Mouse (Mus musculus): ENCODE results near the gene Ech1. TPM values are rescaled to one million over a fixed set of nuclear protein-coding genes. Genes with fewer than 3 reads are reported as not detected.
"Not testable (repeated sequence)": the region's sequence is repeated elsewhere in the genome, so short reads cannot be mapped to it uniquely, and the experiment has no call there.

Ech1 gene
- total RNA-seq, 1 experiment, result 64.1 TPM

DNA sequence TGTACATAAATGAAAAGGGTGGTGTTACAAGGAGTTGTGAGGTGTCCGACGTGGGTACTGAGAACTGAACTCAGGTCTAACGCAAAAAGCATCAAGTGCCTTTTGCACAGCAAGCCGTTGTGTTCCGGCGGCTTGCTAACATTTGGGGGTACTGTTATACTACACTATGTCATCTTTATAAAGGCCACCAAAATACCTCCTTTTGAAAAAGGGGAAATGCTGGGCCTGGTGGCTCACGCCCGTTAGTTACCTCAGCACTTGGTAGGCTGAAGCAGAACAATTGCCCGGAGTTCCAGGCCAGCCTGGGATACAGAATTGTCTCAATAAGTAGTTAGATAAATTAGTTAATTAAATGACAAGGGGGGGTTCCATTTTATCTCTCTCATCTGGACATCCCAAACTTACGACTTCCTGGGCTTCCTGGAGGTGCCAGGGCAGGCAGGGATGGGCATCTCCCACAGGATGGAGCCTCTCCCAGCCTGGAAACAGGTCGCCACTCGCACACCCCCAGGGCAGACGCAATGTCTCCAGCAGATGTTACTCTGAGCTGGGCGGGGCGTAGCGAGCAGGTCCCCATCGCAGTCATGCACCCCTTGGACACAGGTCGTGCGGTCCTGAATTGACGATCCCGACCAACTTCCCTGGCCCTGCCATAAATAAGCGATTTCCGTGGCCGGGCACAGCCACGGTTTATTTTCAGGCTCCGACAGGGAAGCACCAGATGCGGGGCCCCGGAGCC lies 41.9 kb downstream of the Ech1 start:
- no peak for DNase-seq (ENCODE audit: low read depth, low spot score)
- H3K4me1 ChIP-seq (ENCODE audit: control insufficient read depth in 2 of 2, insufficient read depth in 2 of 2, low read length in 2 of 2, poor library complexity in 1 of 2), result peaks cover 0 to 14% of the 10 kb centered on the region in 2 experiments; a peak in 1 of 4 replicates
- 0 out of 4 replicates have a peak overlapping the region, but pooled peaks have one; percentile 2 to 10 for H3K4me3 ChIP-seq (ENCODE audit: insufficient read depth in 1 of 2, low read depth in 1 of 2, low read length in 2 of 2, poor library complexity in 1 of 2, severe bottlenecking in 1 of 2)
- in situ Hi-C loops (cut with MboI; ENCODE audit: low sequenced_read_pairs in 2 of 2, unreplicated experiment in 2 of 2), result no loop called here
- TF ChIP-seq ZC3H11A (IDR thresholded peaks at IDR 0.05; ENCODE audit: borderline replicate concordance, low read depth, low read length) (no peak), CHD2 (IDR thresholded peaks at IDR 0.05; ENCODE audit: low read depth, low read length) (no peak), ZNF384 (IDR thresholded peaks at IDR 0.05; ENCODE audit: low read depth, low read length) (no peak), MAFK (IDR thresholded peaks at IDR 0.05; ENCODE audit: insufficient read depth, low read depth, low read length) (no peak), HCFC1 (IDR thresholded peaks at IDR 0.05; ENCODE audit: borderline replicate concordance, insufficient read depth, low read length) (no peak)
- no peaks in the 10 kb centered on the region for H3K9me3 ChIP-seq (ENCODE audit: control insufficient read depth, insufficient read depth, low read depth, low read length)
- no peak overlapping the region for H3K27ac ChIP-seq (ENCODE audit: insufficient read depth, low read depth, low read length, poor library complexity, severe bottlenecking)
- no peaks in the 10 kb centered on the region for H3K36me3 ChIP-seq (ENCODE audit: control insufficient read depth, insufficient read depth, low read length, poor library complexity, severe bottlenecking)
- peak overlapping the region; percentile 2; the same call in 1 of the 2 replicates for H3K9ac ChIP-seq (ENCODE audit: insufficient read depth, low read depth, low read length, poor library complexity, severe bottlenecking)

DNA sequence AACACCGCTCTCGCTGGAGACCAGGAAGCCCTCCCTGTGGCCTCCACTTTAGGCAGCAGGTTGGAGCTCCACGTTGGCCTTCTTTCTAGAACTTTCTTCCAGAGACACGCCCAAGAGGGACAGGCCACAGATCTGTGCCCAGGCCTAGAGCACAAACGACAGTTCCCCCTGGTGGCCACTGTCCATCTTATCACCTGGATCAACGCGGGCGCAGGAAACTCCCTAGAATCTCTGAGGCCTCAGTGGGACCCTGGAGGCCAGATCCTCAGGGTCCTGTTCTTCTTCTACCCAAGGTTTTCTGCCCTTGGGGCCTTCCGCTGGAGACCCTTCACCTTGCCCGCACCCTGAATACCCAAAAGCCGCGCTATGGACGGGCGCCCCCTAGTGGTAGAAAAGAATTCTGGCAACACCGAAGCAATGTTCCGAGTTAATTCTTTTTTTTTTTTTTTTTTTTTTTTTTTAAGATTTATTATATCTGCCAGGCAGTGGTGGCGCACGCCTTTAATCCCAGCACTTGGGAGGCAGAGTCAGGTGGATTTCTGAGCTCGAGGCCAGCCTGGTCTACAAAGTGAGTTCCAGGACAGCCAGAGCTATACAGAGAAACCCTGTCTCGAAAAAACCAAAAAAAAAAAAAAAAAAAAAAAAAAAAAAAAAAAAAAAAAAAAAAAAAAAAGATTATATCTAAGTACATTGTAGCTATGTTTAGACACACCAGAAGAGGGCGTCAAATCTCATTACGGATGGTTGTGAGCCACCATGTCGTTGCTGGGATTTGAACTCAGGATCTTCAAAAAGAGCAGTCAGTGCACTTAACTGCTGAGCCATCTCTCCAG lies 42.7 kb downstream of the Ech1 start:
- H3K27ac ChIP-seq (ENCODE audit: insufficient read depth, low read depth, low read length, poor library complexity, severe bottlenecking); H3K36me3 ChIP-seq (ENCODE audit: control insufficient read depth, insufficient read depth, low read length, poor library complexity, severe bottlenecking); H3K9me3 ChIP-seq (ENCODE audit: control insufficient read depth, insufficient read depth, low read depth, low read length); in situ Hi-C loops (cut with MboI; ENCODE audit: low sequenced_read_pairs in 2 of 2, unreplicated experiment in 2 of 2): not testable (repeated sequence)
- Histone ChIP-seq H3K9ac (ENCODE audit: insufficient read depth, low read depth, low read length, poor library complexity, severe bottlenecking) (peak overlapping the region; percentile 4; the same call in 1 of the 2 replicates), H3K4me1 (ENCODE audit: control insufficient read depth in 2 of 2, insufficient read depth in 2 of 2, low read length in 2 of 2, poor library complexity in 1 of 2) (peaks cover 0 to 14% of the 10 kb centered on the region in 2 experiments; a peak in 1 of 4 replicates), H3K4me3 (ENCODE audit: insufficient read depth in 1 of 2, low read depth in 1 of 2, low read length in 2 of 2, poor library complexity in 1 of 2, severe bottlenecking in 1 of 2) (0 out of 4 replicates have a peak overlapping the region, but pooled peaks have one; percentile 2 to 10)
- TF ChIP-seq ZNF384 (IDR thresholded peaks at IDR 0.05; ENCODE audit: low read depth, low read length), result peak; percentile 94
- DNase-seq (ENCODE audit: low read depth, low spot score), result peak; percentile 43

DNA sequence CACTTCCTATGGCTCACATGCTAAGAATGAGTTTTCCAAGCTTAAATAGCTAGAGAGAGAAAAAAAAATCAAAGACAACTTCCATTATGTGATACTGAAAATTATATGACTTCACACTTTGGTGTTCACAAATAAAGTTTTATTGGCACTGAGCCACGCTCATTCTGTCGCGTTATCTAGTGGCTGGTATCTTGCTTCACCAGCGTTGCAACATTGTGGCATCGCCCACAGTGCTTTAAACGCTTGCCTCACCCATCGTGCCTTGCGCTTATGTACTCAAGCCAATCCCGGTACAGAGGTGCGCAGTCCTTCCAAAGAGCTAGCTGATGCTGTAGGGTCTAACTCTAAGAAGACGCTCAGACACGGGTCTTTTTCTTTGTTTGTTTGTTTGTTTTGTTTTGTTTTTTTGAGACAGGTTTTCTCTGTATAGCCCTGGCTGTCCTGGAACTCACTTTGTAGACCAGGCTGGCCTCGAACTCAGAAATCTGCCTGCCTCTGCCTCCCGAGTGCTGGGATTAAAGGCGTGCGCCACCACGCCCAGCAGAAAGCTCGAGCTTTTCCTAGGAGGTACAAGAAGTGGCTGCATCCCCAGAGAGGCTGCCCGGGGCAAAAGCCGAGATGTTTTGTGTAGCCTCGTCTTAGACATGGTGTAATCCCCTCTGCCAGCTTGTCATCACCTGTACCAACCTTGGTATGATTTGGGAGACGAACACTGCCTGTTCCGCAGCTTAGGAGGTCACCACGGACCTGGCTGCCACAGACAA lies 46.1 kb downstream of the Ech1 start:
- in situ Hi-C loops (cut with MboI; ENCODE audit: low sequenced_read_pairs in 2 of 2, unreplicated experiment in 2 of 2), result no loop called here
- H3K36me3 ChIP-seq (ENCODE audit: control insufficient read depth, insufficient read depth, low read length, poor library complexity, severe bottlenecking), result no peaks in the 10 kb centered on the region
- H3K27ac ChIP-seq (ENCODE audit: insufficient read depth, low read depth, low read length, poor library complexity, severe bottlenecking), result no peak overlapping the region
- no peak overlapping the region for H3K4me3 ChIP-seq (ENCODE audit: insufficient read depth in 1 of 2, low read depth in 1 of 2, low read length in 2 of 2, poor library complexity in 1 of 2, severe bottlenecking in 1 of 2)
- DNase-seq (ENCODE audit: low read depth, low spot score), result no peak
- no peaks in the 10 kb centered on the region for H3K9me3 ChIP-seq (ENCODE audit: control insufficient read depth, insufficient read depth, low read depth, low read length)
- no peak overlapping the region for H3K9ac ChIP-seq (ENCODE audit: insufficient read depth, low read depth, low read length, poor library complexity, severe bottlenecking)
- peaks cover 0 to 4% of the 10 kb centered on the region in 2 experiments; a peak in 1 of 4 replicates for H3K4me1 ChIP-seq (ENCODE audit: control insufficient read depth in 2 of 2, insufficient read depth in 2 of 2, low read length in 2 of 2, poor library complexity in 1 of 2)
- no peak for TF ChIP-seq HCFC1 (IDR thresholded peaks at IDR 0.05; ENCODE audit: borderline replicate concordance, insufficient read depth, low read length)
- no peak for TF ChIP-seq CHD2 (IDR thresholded peaks at IDR 0.05; ENCODE audit: low read depth, low read length)

DNA sequence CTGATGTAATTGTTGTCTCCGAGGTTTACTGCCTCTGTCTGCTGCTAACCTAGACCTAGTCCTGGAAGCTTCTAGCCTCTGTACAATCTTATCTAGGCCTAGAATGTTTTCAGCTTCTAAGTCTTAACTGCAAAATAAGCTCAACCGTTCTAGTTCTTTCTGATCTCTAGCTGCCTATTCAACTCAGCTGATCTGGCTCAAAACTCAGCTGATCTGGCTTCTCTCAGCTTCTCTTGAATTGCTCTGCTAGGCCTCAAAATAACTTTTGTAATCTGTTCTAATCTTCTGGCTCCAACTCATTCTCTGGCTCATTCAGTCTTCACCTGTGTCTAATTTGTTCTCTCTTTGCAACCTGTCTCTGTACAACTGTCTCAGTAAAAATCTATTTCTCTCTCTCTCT lies 49.5 kb downstream of the Ech1 start:
- no peaks in the 10 kb centered on the region for H3K9me3 ChIP-seq (ENCODE audit: control insufficient read depth, insufficient read depth, low read depth, low read length)
- no peak overlapping the region for H3K9ac ChIP-seq (ENCODE audit: insufficient read depth, low read depth, low read length, poor library complexity, severe bottlenecking)
- TF ChIP-seq HCFC1 (IDR thresholded peaks at IDR 0.05; ENCODE audit: borderline replicate concordance, insufficient read depth, low read length) (no peak), CHD2 (IDR thresholded peaks at IDR 0.05; ENCODE audit: low read depth, low read length) (no peak), ZC3H11A (IDR thresholded peaks at IDR 0.05; ENCODE audit: borderline replicate concordance, low read depth, low read length) (no peak)
- no peak overlapping the region for H3K4me3 ChIP-seq (ENCODE audit: insufficient read depth in 1 of 2, low read depth in 1 of 2, low read length in 2 of 2, poor library complexity in 1 of 2, severe bottlenecking in 1 of 2)
- no peak overlapping the region for H3K27ac ChIP-seq (ENCODE audit: insufficient read depth, low read depth, low read length, poor library complexity, severe bottlenecking)
- peaks cover 0 to 8% of the 10 kb centered on the region in 2 experiments; a peak in 1 of 4 replicates for H3K4me1 ChIP-seq (ENCODE audit: control insufficient read depth in 2 of 2, insufficient read depth in 2 of 2, low read length in 2 of 2, poor library complexity in 1 of 2)
- no peaks in the 10 kb centered on the region for H3K36me3 ChIP-seq (ENCODE audit: control insufficient read depth, insufficient read depth, low read length, poor library complexity, severe bottlenecking)
- in situ Hi-C loops (cut with MboI; ENCODE audit: low sequenced_read_pairs in 2 of 2, unreplicated experiment in 2 of 2), result no loop called here
- no peak for DNase-seq (ENCODE audit: low read depth, low spot score)

Data from ES-E14 (cell line).